Mouse (Mus musculus): ENCODE measurements around the gene Pxn.

GRCm38 (mm10) chr5:115484996-115485395, 21.5 kb upstream of the Pxn start:
- TF ChIP-seq POLR2A (IDR thresholded peaks at IDR 0.05; ENCODE audit: borderline replicate concordance, extremely low read depth, insufficient read depth, insufficient read length, poor library complexity, severe bottlenecking) (no peak), CTCF (IDR thresholded peaks at IDR 0.05; ENCODE audit: borderline replicate concordance, extremely low read depth, insufficient read depth, insufficient read length) (no peak)
